Mouse (Mus musculus) ovary, postnatal 10 days (tissue): ENCODE measurements around the gene Ccdc106.

Experiments used
- DNase-seq: peaks from one replicate; pipeline ENCODE4 v3.0.0; 2022; ENCODE audit warnings: low spot score

The Ccdc106 gene

GRCm38 (mm10) chr7:5080815-5081214, 60.5 kb downstream of the Ccdc106 start:
- no peak for DNase-seq

GRCm38 (mm10) chr7:5081241-5081640, 60.9 kb downstream of the Ccdc106 start:
- no peak for DNase-seq

GRCm38 (mm10) chr7:5081939-5082338, 61.6 kb downstream of the Ccdc106 start:
- DNase-seq: no peak

GRCm38 (mm10) chr7:5083325-5084105, 63.2 kb downstream of the Ccdc106 start:
- no peak for DNase-seq

- no peak for DNase-seq
Observed at GRCm38 (mm10) chr7:5085512-5085911, 65.2 kb downstream of the Ccdc106 start.

GRCm38 (mm10) chr7:5086921-5087440, 66.6 kb downstream of the Ccdc106 start:
- DNase-seq: no peak

GRCm38 (mm10) chr7:5087886-5088285, 67.5 kb downstream of the Ccdc106 start:
- DNase-seq: no peak

- DNase-seq: no peak
Observed at GRCm38 (mm10) chr7:5089853-5090252, 69.5 kb downstream of the Ccdc106 start.

GRCm38 (mm10) chr7:5091008-5091728, 70.8 kb downstream of the Ccdc106 start:
- DNase-seq: no peak

GRCm38 (mm10) chr7:5092381-5092780, 72.0 kb downstream of the Ccdc106 start:
- no peak for DNase-seq

- DNase-seq: no peak
Observed at GRCm38 (mm10) chr7:5092831-5093510, 72.6 kb downstream of the Ccdc106 start.

GRCm38 (mm10) chr7:5098769-5099168, 78.4 kb downstream of the Ccdc106 start:
- no peak for DNase-seq

- no peak for DNase-seq
Observed at GRCm38 (mm10) chr7:5099796-5100195, 79.4 kb downstream of the Ccdc106 start.

GRCm38 (mm10) chr7:5101066-5101663, 80.8 kb downstream of the Ccdc106 start:
- no peak for DNase-seq

GRCm38 (mm10) chr7:5102564-5102963, 82.2 kb downstream of the Ccdc106 start:
- no peak for DNase-seq

GRCm38 (mm10) chr7:5108272-5108671, 87.9 kb downstream of the Ccdc106 start:
- no peak for DNase-seq

GRCm38 (mm10) chr7:5109301-5109700, 88.9 kb downstream of the Ccdc106 start:
- DNase-seq: no peak
